15 mouse cellular contexts compared by ENCODE assay signal in genomic region chr9:69043920-69044613, GRCm38 (mm10).
DNase-seq lines count a peak whose midpoint lies in the region; TF ChIP-seq lines count a peak whose summit lies in the region.
"Had no signal": no experiment of that assay in that cellular context is flagged by ENCODE, and none has a peak within 500 bp of the region (broad histone marks: within the 10 kb centered on the region; RNA-seq: fewer than 3 reads in every experiment).

No protein-coding gene starts in this region.

- H3K4me1 ChIP-seq in heart, embryonic 10.5 days, result peaks cover 3% of the 10 kb centered on the region; the same call in 1 of the 2 replicates
- peaks cover 3% of the 10 kb centered on the region for H3K4me1 ChIP-seq in embryonic fibroblast, embryonic 13.5 days (ENCODE audit: control insufficient read depth, insufficient read depth, low read length)
- H3K4me1 ChIP-seq: embryonic facial prominence, embryonic 12.5 days; midbrain, embryonic 15.5 days; neural tube, embryonic 12.5 days had no signal

- WGBS in heart, embryonic 10.5 days, result 81% methylated on average over 8 of the region's 8 CpGs

- no peak overlapping the region for H3K4me3 ChIP-seq in heart, embryonic 10.5 days
- H3K4me3 ChIP-seq in embryonic fibroblast, embryonic 13.5 days (ENCODE audit: insufficient read depth, low read length), result no peak overlapping the region
- H3K4me3 ChIP-seq: embryonic facial prominence, embryonic 12.5 days; heart, embryonic 15.5 days; midbrain, embryonic 15.5 days; neural tube, embryonic 12.5 days had no signal

- no peak overlapping the region for H3K27ac ChIP-seq in heart, embryonic 10.5 days
- H3K27ac ChIP-seq in embryonic fibroblast, embryonic 13.5 days (ENCODE audit: insufficient read depth, low read length), result peak overlapping the region; percentile 58; the same call in 1 of the 2 replicates
- H3K27ac ChIP-seq: embryonic facial prominence, embryonic 12.5 days; heart, embryonic 15.5 days; macrophage; midbrain, embryonic 15.5 days; neural tube, embryonic 12.5 days had no signal

- no peak for TF ChIP-seq CTCF in embryonic fibroblast, embryonic 13.5 days (IDR thresholded peaks at IDR 0.05; ENCODE audit: borderline replicate concordance, insufficient read depth, low read length)

- no peaks in the 10 kb centered on the region for H3K36me3 ChIP-seq in heart, embryonic 10.5 days
- H3K36me3 ChIP-seq: embryonic facial prominence, embryonic 12.5 days; heart, embryonic 15.5 days; midbrain, embryonic 15.5 days; neural tube, embryonic 12.5 days had no signal

- peak; percentile 61 to 76 for DNase-seq in heart, adult 18-20 months
- no peak for DNase-seq in heart, embryonic 10.5 days (ENCODE audit: low spot score)
- DNase-seq in 416B (ENCODE audit: low read depth), result peak; percentile 63
- peak; percentile 77 for DNase-seq in lung, postnatal 36 days
- no peak for DNase-seq in T-cell, adult 2 months (ENCODE audit: low spot score)
- DNase-seq in cerebellum, adult 11-12 months, result no peak
- DNase-seq: cerebellum, postnatal 36 days; kidney, adult 9 months; layer of hippocampus, postnatal 36 days had no signal

- H3K27me3 ChIP-seq in heart, embryonic 10.5 days (ENCODE audit: insufficient read depth, poor library complexity, severe bottlenecking), result no peaks in the 10 kb centered on the region
- H3K27me3 ChIP-seq: embryonic facial prominence, embryonic 12.5 days; heart, embryonic 15.5 days; midbrain, embryonic 15.5 days; neural tube, embryonic 12.5 days had no signal

- no peak for TF ChIP-seq POLR2A in embryonic fibroblast, embryonic 13.5 days (IDR thresholded peaks at IDR 0.05; ENCODE audit: low read depth, low read length)

- no peaks in the 10 kb centered on the region for H3K9me3 ChIP-seq in heart, embryonic 10.5 days
- H3K9me3 ChIP-seq: embryonic facial prominence, embryonic 12.5 days; heart, embryonic 15.5 days; midbrain, embryonic 15.5 days; neural tube, embryonic 12.5 days had no signal

Comparison
In these comparisons a context has a peak if more than half of its experiments do, and no peak if none do; other contexts are left out.
1. DNase-seq: peak in heart, adult 18-20 months (2 of 2), 416B (single experiment) and lung, postnatal 36 days (single experiment); none in heart, embryonic 10.5 days (single experiment), T-cell, adult 2 months (single experiment) and cerebellum, adult 11-12 months (single experiment).